Mouse (Mus musculus) gastrocnemius, postnatal 14 days (tissue): ENCODE measurements around the gene Crat. TPM values are rescaled to one million over a fixed set of nuclear protein-coding genes. Genes with fewer than 3 reads are reported as not detected.
A peak's percentile ranks its signal among the peaks of the same experiment; 100 is the strongest.

Experiments
- DNase-seq: peaks from one replicate; pipeline ENCODE4 v3.0.0; 2021; ENCODE audit warnings: mixed read lengths
- intact Hi-C: fragments of 180-260 bp; cut with DNase I; formaldehyde crosslinking; loops from one replicate; pipeline ENCODE4 v1.15.1; 2025; ENCODE audit warnings: low total_unique reads
- long read RNA-seq, 2 experiments: library from polyadenylated mRNA; stranded (forward); transcript quantifications; one replicate each; pipeline ENCODE4 v2.0.0; 2021
- total RNA-seq, 2 experiments: library from RNA; stranded (reverse); gene quantifications; 2 replicates each; pipeline ENCODE4 v1.2.3; 2021

Gene Crat
- 100 to 1,000 TPM; 251 to 325 TPM for total RNA-seq
- long read RNA-seq, experiment 1, full-length matches to known transcripts: 546 of 706 reads
- long read RNA-seq, experiment 1, partial matches to known transcripts: 74 of 706 reads
- long read RNA-seq, experiment 1, other reads (novel, unspliced or antisense): 86 of 706 reads
- long read RNA-seq, experiment 2, transcript Crat-201 (14 exons, 3,833 nt): major isoform, 672 of 858 reads
- long read RNA-seq, experiment 2, partial matches to known transcripts: 58 of 858 reads
- long read RNA-seq, experiment 2, other reads (novel, unspliced or antisense): 128 of 858 reads

- DNase-seq: peak; percentile 96
- intact Hi-C loops: no loop called here
Observed at GRCm38 (mm10) chr2:30415157-30415935, at the start of gene Crat. Gene Crat (minus strand): TSS chr2:30415813.

GRCm38 (mm10) chr2:30464411-30464810 is 48.8 kb upstream of the Crat start:
- DNase-seq: no peak
- intact Hi-C loops: loop anchor here (10.0 kb wide), 1 partner anchor 330 kb away; no protein-coding TSS in a partner anchor

- peak; percentile 48 for DNase-seq
- intact Hi-C loops: loop anchor here (10.0 kb wide), 1 partner anchor 331 kb away; no protein-coding TSS in a partner anchor
Observed at GRCm38 (mm10) chr2:30463904-30464330, 48.3 kb upstream of the Crat start.

- intact Hi-C loops: loop anchor here (10.0 kb wide), 1 partner anchor 331 kb away; no protein-coding TSS in a partner anchor
- DNase-seq: no peak
Observed at GRCm38 (mm10) chr2:30463341-30463761, 47.7 kb upstream of the Crat start.

GRCm38 (mm10) chr2:30459241-30459640 is 43.6 kb upstream of the Crat start:
- intact Hi-C loops: no loop called here
- no peak for DNase-seq

GRCm38 (mm10) chr2:30458349-30458748 is 42.7 kb upstream of the Crat start:
- intact Hi-C loops: no loop called here
- DNase-seq: no peak

GRCm38 (mm10) chr2:30456104-30456980 is 40.7 kb upstream of the Crat start:
- peak; percentile 41 for DNase-seq
- intact Hi-C loops: no loop called here

- intact Hi-C loops: no loop called here
- DNase-seq: no peak
Observed at GRCm38 (mm10) chr2:30454587-30454986, 39.0 kb upstream of the Crat start.

GRCm38 (mm10) chr2:30453570-30453969 is 38.0 kb upstream of the Crat start:
- intact Hi-C loops: no loop called here
- DNase-seq: no peak

- DNase-seq: no peak
- intact Hi-C loops: no loop called here
Observed at GRCm38 (mm10) chr2:30451525-30451924, 35.9 kb upstream of the Crat start.

- intact Hi-C loops: no loop called here
- no peak for DNase-seq
Observed at GRCm38 (mm10) chr2:30450530-30450929, 34.9 kb upstream of the Crat start.

- DNase-seq: no peak
- intact Hi-C loops: no loop called here
Observed at GRCm38 (mm10) chr2:30448371-30448770, 32.8 kb upstream of the Crat start.

GRCm38 (mm10) chr2:30446891-30447826 is 31.5 kb upstream of the Crat start:
- intact Hi-C loops: no loop called here
- DNase-seq: peak; percentile 52

- no peak for DNase-seq
- intact Hi-C loops: no loop called here
Observed at GRCm38 (mm10) chr2:30445312-30445711, 29.7 kb upstream of the Crat start.

- no peak for DNase-seq
- intact Hi-C loops: no loop called here
Observed at GRCm38 (mm10) chr2:30444450-30444849, 28.8 kb upstream of the Crat start.

- intact Hi-C loops: no loop called here
- DNase-seq: no peak
Observed at GRCm38 (mm10) chr2:30444006-30444405, 28.4 kb upstream of the Crat start.

- intact Hi-C loops: no loop called here
Observed at GRCm38 (mm10) chr2:30443281-30443680, 27.7 kb upstream of the Crat start.

GRCm38 (mm10) chr2:30442498-30442890 is 26.9 kb upstream of the Crat start:
- intact Hi-C loops: no loop called here
- no peak for DNase-seq

More at GRCm38 (mm10) chr2:30443281-30443680, 27.7 kb upstream of the Crat start:
- DNase-seq: no peak
